Mouse (Mus musculus) embryo, embryonic 10 days (tissue): ENCODE data around the gene Nlgn2.
"Not testable (repeated sequence)": the region's sequence is repeated elsewhere in the genome, so short reads cannot be mapped to it uniquely, and the experiment has no call there.

Experiments
- DNase-seq: peaks from one replicate; pipeline ENCODE4 v3.0.0-alpha.2; 2015; ENCODE audit warnings: low spot score

Gene Nlgn2

GRCm38 (mm10) chr11:69863729-69864128 lies 26.1 kb upstream of the Nlgn2 start:
- DNase-seq, result not testable (repeated sequence)

DNA sequence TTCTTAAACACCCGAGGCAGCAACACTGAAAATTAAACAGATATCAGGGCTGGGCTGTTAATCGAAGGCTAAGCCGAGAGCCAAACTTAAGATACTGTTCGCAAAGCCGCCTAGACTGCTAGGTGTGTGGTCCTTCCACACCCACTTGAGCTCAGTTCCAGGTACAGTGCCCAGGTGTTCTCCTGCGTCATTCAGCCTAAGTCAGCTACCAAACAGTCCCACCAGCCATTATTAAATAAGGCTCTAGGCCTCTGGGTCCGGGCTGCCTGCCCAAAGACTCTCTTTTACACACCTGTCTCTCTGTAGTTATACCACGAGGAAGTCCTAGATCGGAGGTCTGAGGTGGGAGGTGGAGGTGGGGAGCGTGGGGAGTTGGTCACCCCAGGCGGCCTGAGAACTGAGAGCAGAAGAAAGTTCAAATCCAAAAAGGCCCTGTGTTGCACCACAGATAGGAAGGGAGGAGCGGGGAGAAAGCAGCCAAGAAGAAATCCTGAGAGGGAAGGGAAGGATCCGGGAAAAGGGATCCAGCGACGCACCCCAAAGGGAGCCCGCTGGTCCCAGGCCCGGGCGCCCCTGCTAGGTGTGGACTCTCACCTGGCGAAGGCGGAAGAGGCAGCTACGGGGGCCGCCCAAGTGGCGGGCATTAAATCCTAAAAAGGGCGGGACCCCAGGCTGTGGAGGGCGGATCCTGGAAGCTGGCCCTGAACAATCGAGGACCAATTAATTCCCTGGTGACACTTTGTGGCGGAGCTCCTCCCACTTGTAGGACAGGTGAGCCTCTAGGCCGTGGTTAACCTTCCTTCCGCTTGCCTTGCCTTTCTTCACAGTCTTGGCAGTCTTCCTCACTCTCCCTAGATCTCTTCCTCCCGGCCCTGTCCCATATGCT lies 20.8 kb upstream of the Nlgn2 start, which contains the start of gene Tnk1:
TSS of gene Tnk1 (minus strand) at position 618 of the 886 bp plus-strand sequence.
- no peak for DNase-seq

- peak; percentile 77 for DNase-seq
Observed at GRCm38 (mm10) chr11:69855347-69855746, 17.8 kb upstream of the Nlgn2 start.

DNA sequence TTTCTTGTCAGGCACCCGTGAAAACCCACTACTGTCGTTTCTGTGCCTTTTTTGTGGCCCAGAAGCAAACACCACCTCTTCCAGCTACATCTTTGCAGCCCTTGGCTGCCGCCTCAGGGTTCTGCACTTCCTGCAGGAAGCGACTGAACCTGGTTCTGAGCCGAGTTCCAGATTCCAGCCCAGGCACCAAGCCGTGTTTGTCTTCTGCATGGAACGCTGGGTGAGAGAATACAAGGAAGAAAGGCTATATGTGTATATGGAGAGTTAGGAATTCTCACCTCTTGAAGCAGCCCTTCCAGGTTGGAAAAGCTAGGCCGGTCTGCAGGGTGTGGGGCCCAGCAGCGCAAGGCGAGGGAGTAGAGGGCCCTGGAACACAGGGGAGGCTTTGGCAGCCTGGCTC lies 17.1 kb upstream of the Nlgn2 start:
- DNase-seq, result no peak

GRCm38 (mm10) chr11:69853994-69854393 lies 16.4 kb upstream of the Nlgn2 start:
- DNase-seq, result no peak

DNA sequence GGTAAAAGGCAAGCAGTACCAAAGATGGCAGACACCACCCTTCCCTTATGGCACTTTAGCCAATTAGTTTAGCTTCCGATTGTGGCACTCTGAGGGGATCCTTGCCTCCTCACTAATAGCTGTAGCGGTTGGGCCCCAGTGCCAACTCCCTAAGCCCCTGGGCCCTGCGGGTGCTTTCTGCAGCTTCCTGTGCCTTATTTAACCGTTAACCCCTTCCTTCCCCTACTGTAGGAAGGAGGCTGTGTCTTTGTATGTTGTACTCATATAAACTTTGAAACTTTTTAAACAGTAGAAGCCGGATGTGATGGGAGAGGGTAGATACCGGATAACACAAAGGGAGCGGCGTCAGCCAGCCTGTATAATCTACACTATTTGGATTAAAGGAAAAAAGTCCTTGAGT lies 13.2 kb upstream of the Nlgn2 start:
- DNase-seq, result no peak

- DNase-seq, result no peak
Observed at GRCm38 (mm10) chr11:69849884-69850283, 12.3 kb upstream of the Nlgn2 start.

DNA sequence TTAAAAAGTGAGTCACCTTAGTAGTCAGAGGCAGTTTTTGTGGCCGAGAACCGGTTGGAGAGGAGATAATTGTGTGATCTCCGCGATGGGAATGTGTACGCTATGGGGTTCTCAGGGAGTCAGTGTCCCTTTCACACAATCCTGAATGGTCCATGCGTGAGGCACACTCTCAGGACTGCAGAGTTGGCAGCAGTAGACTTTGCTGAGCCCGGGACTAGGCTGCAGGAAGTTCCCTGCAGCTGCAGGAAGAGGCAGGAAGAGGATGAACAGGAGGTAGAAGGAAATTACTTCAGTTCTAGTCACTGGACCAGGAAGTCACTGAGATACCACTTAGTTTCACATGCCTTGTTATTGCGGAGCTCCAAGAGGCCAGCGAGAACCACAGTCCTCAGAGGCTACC lies 11.5 kb upstream of the Nlgn2 start:
- DNase-seq, result no peak

DNA sequence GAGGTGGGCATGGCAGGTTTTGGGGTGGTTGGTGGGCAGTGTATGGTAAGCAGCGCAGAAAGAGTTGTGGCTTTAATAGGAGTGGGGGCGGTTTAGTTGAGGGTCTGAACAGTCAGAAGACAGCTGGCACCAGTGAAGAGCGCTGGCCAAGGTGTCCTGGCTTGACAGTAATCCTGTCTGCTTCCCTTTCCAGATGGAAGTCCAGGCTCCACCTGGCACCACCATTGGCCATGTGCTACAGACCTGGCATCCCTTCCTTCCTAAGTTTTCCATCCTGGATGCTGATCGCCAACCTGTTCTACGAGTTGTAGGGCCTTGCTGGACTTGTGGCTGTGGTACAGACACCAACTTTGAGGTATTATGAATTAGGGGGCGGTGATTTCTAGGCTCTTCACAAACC lies 10.4 kb upstream of the Nlgn2 start:
- no peak for DNase-seq

- no peak for DNase-seq
Observed at GRCm38 (mm10) chr11:69846738-69847688, 9.4 kb upstream of the Nlgn2 start.

GRCm38 (mm10) chr11:69846198-69846680 lies 8.7 kb upstream of the Nlgn2 start, which contains the start of gene Plscr3:
Plscr3 (plus strand) TSS chr11:69846376.
- peak; percentile 97 for DNase-seq

DNA sequence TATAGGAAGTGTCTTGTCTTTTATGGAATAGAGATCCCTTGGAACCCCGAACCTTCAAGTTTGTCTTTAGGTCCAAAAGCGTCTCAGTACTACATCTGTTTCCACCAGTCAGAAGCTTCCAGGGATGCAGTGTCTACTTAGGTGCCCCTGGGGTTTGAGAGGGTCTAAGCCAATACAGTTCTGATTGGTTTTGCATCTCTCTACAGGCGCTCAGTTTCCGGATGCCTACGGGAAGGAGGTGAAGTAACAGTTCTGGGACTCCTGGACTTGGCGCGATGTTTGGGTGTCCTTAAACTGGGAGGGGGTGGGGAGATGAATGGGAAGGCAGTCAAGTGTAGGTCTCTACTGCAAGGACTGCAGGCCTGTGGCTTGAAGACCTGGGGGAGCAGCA lies 1.1 kb upstream of the Nlgn2 start:
- DNase-seq, result no peak

GRCm38 (mm10) chr11:69837952-69838713 lies 549 bp upstream of the Nlgn2 start, which contains the start of gene Tmem256:
Tmem256 (plus strand) TSS chr11:69838514.
- peak; percentile 98 for DNase-seq

- peak; percentile 65 for DNase-seq
Observed at GRCm38 (mm10) chr11:69836703-69837576, 644 bp downstream of the Nlgn2 start.

- DNase-seq, result no peak
Observed at GRCm38 (mm10) chr11:69835966-69836335, 1.6 kb downstream of the Nlgn2 start.

DNA sequence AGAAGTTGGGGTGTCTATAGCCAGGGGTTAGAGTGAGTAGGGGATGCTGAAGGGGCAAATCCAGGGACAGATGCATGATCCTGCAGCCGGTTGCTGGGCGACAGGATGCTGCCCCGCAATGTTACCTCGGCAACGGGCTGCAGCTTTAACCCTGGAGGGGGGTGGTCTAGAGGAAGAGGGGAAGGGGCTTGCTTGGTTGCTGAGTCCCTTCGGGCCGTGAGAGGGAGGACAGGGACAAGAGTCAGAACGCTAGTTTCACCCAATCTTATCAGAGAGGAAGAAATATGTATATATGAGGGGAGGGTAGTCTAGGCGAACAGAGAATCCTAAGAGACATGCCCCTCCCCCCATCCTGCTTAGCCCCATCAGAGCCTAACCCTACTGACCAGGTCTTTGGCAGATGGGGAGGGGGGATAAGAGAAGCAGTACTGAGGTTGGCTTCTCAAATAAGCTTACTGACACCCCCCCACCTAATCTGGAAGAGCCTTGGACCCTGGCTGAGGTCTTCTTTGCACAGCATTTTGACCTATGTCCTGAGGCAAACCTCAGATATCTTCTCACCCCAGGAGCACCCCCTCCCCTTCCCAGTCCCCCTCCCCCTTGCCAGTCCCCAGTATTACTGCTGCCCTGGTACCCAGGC lies 2.1 kb downstream of the Nlgn2 start:
- peak; percentile 69 for DNase-seq

GRCm38 (mm10) chr11:69834001-69834549 lies 3.5 kb downstream of the Nlgn2 start:
- DNase-seq, result peak; percentile 46

GRCm38 (mm10) chr11:69833554-69833953 lies 4.0 kb downstream of the Nlgn2 start:
- DNase-seq, result no peak

- DNase-seq, result no peak
Observed at GRCm38 (mm10) chr11:69828832-69829231, 8.8 kb downstream of the Nlgn2 start.

DNA sequence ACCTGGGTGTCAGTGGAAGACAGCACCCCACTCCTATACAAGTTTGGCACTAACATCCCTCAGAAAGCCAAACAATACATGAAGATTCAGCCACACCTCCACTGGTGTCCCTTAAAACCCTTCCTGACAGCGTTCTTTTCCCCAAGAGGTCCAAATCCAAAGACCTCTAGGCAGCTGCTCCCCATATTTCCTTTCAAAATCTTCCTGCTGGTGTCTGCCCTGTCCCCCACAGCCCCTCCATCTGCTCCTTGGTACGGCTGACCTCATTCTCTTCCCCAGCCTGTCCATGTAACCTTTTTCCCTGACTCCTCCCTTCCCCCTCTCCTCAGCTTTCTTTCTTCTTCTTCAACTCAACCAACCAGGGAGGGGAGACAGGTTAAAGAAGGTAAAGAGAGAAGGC lies 14.1 kb downstream of the Nlgn2 start:
- no peak for DNase-seq
